9 mouse cellular contexts compared by ENCODE assay signal in the genomic region with DNA sequence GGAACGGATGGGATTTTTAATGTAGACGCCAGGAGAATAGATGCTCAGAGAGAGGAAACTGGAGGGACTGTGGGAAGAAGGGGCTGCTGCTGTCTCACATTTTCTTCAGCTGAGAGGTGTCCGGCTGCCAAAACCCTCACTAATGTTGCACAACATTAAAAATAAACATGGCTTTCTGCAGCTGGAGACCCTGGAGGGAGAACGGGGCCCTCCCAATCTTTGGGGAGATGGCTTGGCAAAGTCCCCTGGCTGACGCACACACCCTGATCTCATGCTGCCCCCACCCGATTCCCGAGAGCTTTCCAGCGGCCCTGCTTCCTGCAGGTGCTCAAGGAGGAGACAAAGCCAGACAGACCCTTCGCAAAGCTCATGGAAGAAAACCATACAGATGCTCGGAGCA. TPM values are rescaled to one million over a fixed set of nuclear protein-coding genes. Genes with fewer than 3 reads are reported as not detected.
DNase-seq lines count a peak whose midpoint lies in the region; ATAC-seq and TF ChIP-seq lines count a peak whose summit lies in the region.
"Had no signal": no experiment of that assay in that cellular context is flagged by ENCODE, and none has a peak within 500 bp of the region (broad histone marks: within the 10 kb centered on the region; RNA-seq: fewer than 3 reads in every experiment).

No protein-coding gene starts in this region.

- no peak overlapping the region for H3K4me2 ChIP-seq in lung, embryonic 16.5 days (ENCODE audit: low read depth, low read length)
- H3K4me2 ChIP-seq: liver, embryonic 13.5 days had no signal

- H3K4me1 ChIP-seq in lung, embryonic 16.5 days (replicated peaks; ENCODE audit: control insufficient read depth, insufficient read depth, low read length), result peaks cover 5% of the 10 kb centered on the region
- peaks cover 5% of the 10 kb centered on the region for H3K4me1 ChIP-seq in cerebellum, adult 2 months (ENCODE audit: control insufficient read depth, insufficient read depth, low read length)
- H3K4me1 ChIP-seq: liver, embryonic 13.5 days had no signal

- no peaks in the 10 kb centered on the region for H3K27me3 ChIP-seq in lung, embryonic 16.5 days (ENCODE audit: control insufficient read depth, insufficient read depth, low read depth, low read length)
- H3K27me3 ChIP-seq in cerebellum, adult 2 months (ENCODE audit: control insufficient read depth, insufficient read depth, low read length), result no peaks in the 10 kb centered on the region
- H3K27me3 ChIP-seq: liver, embryonic 13.5 days had no signal

- peak; percentile 74 for DNase-seq in urinary bladder, postnatal 14 days (ENCODE audit: low spot score)
- no peak for DNase-seq in urinary bladder, adult 2 months (ENCODE audit: low spot score)
- peak; percentile 65 to 85 for DNase-seq in gastrocnemius, postnatal 4 days (ENCODE audit: low spot score in 2 of 2)
- no peak for DNase-seq in layer of hippocampus, postnatal 10 days (ENCODE audit: low spot score in 2 of 2)
- no peak for DNase-seq in cerebellum, adult 2 months
- DNase-seq in left cerebral cortex, adult 9 months (ENCODE audit: low spot score in 2 of 2), result no peak
- DNase-seq: liver, embryonic 13.5 days had no signal

- H3K4me3 ChIP-seq in lung, embryonic 16.5 days (ENCODE audit: low read length), result no peak overlapping the region
- H3K4me3 ChIP-seq in cerebellum, adult 2 months (replicated peaks; ENCODE audit: insufficient read depth, low read depth, low read length), result no peak overlapping the region
- H3K4me3 ChIP-seq: layer of hippocampus, adult 2 months; liver, embryonic 13.5 days had no signal

- H3K9me3 ChIP-seq in lung, embryonic 16.5 days (ENCODE audit: control insufficient read depth, low read length), result no peaks in the 10 kb centered on the region; the same call in 1 of the 2 replicates
- H3K9me3 ChIP-seq: liver, embryonic 13.5 days had no signal

- 44% methylated on average over 10 of the region's 10 CpGs for WGBS in lung, embryonic 16.5 days
- WGBS in cerebellum, adult 2 months, result 74% methylated on average over 10 of the region's 10 CpGs

- no peak for TF ChIP-seq POLR2A in cerebellum, adult 2 months (IDR thresholded peaks at IDR 0.05; ENCODE audit: borderline replicate concordance, insufficient read depth, low read length)

- peak; percentile 92 for ATAC-seq in lung, embryonic 16.5 days (ENCODE audit: low read depth)

- H3K36me3 ChIP-seq in lung, embryonic 16.5 days (ENCODE audit: control insufficient read depth, insufficient read depth, low read length), result no peaks in the 10 kb centered on the region
- H3K36me3 ChIP-seq: liver, embryonic 13.5 days had no signal

- H3K9ac ChIP-seq in lung, embryonic 16.5 days (ENCODE audit: low read length), result no peak overlapping the region
- H3K9ac ChIP-seq: liver, embryonic 13.5 days had no signal

- TF ChIP-seq CTCF in cerebellum, adult 2 months (IDR thresholded peaks at IDR 0.05; ENCODE audit: borderline replicate concordance, insufficient read depth, low read depth, low read length), result no peak

- no peak overlapping the region for H3K27ac ChIP-seq in lung, embryonic 16.5 days (ENCODE audit: low read length)
- H3K27ac ChIP-seq in cerebellum, adult 2 months (ENCODE audit: insufficient read depth, low read length), result no peak overlapping the region
- H3K27ac ChIP-seq: layer of hippocampus, adult 2 months; liver, embryonic 13.5 days had no signal

RNA-seq across cellular contexts. Expression of a gene that starts 10.6 kb away (rescaled TPM):
- polyA plus RNA-seq in urinary bladder, adult 2 months (2012; rRNA removed), result 10.0 and 12.2 TPM in 2 replicates
- 10 to 100 TPM; 16.1 to 16.7 TPM for total RNA-seq in gastrocnemius, postnatal 4 days (2021)
- polyA plus RNA-seq in lung, embryonic 16.5 days (2015; fragmentation: Nextera tagmentation; extraction: Ambion mirVana), result 14.0 and 17.9 TPM in 2 replicates
- 1 to 10 TPM; 3.6 to 5.4 TPM for total RNA-seq in layer of hippocampus, postnatal 10 days (2021)
- 2.2 and 3.0 TPM in 2 replicates for polyA plus RNA-seq in cerebellum, adult 2 months (2012; rRNA removed)

Comparison
In these comparisons a context has a peak if more than half of its experiments do, and no peak if none do; other contexts are left out.
1. DNase-seq: peak in urinary bladder, postnatal 14 days (single experiment) and gastrocnemius, postnatal 4 days (2 of 2); none in urinary bladder, adult 2 months (single experiment), layer of hippocampus, postnatal 10 days (0 of 2), cerebellum, adult 2 months (0 of 2) and left cerebral cortex, adult 9 months (0 of 2).